Mouse (Mus musculus) MN1 (cell line): ENCODE measurements around the gene Tiprl.

Experiments
- DNase-seq: peaks from one replicate; pipeline ENCODE4 v3.0.0-alpha.2; 2016; ENCODE audit warnings: low spot score

Gene Tiprl

DNA sequence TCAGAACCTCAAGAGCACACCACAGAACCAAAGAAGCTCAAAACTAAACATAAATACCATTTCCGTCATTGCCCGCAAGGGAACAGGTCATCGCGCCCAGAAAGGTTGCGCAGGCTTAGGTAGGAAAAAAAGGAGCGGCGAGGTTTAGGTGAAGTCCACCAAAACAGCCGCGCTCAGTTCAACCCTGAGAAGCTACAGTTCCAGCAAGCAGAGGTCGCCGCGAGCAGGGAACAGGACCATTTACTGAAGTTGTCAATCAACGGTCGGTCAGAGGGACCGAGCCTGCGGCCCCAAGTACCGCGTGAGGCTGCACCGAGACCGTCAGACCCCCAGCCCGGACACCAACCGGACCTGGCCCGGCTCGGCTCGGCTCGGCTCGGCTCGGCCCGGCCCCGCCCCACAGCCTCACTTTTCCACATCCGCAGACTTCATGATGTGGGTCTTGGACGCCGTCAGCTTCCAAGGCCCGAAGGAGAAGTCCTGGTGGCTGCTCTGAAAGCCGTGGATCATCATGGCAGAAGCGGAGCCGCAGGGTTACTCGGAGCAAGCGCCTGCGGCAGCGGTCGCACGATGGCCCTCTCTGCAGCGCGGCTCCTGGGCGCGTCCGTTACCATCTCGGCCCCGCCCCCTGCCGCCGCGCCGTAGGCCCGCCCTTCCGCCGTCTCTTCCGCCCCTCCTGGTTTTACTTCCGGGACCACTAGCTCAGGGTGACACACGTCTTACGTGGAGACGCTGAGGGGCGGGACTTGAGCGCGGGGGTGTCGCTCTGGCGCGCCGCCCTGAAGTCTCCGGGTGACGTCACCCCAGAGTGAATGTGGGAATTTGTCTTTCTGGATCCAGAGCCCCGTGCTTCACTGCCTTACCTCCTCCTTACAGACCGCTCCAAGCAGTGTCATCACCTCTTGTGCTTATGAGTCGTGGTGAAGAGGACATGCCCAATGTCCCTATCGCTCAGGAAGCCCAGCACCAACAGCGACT lies at the start of gene Tiprl:
TSS of gene Tiprl (minus strand) at position 676 of the 978 bp plus-strand sequence.
- peak; percentile 98 for DNase-seq

GRCm38 (mm10) chr1:165284096-165284495 lies 47.3 kb upstream of the Tiprl start:
- no peak for DNase-seq

DNA sequence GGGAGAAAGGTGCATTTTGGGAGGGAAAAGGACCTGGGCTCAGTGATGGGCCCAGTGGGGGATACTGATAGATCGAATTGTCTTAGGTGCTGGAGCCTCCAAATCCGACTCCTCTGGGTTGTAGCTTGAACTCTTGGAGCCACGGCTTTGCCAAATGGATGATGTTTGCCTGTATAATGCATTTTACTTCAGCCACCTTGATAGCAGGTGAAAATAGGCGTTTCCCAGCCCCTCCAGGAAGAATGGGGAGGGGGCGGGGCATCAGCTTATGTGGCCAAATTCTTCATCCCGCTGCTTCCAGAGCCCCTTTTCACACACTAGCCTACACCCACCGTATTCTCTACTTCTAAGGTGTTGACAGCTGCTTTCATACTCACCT lies 46.2 kb upstream of the Tiprl start:
- no peak for DNase-seq

DNA sequence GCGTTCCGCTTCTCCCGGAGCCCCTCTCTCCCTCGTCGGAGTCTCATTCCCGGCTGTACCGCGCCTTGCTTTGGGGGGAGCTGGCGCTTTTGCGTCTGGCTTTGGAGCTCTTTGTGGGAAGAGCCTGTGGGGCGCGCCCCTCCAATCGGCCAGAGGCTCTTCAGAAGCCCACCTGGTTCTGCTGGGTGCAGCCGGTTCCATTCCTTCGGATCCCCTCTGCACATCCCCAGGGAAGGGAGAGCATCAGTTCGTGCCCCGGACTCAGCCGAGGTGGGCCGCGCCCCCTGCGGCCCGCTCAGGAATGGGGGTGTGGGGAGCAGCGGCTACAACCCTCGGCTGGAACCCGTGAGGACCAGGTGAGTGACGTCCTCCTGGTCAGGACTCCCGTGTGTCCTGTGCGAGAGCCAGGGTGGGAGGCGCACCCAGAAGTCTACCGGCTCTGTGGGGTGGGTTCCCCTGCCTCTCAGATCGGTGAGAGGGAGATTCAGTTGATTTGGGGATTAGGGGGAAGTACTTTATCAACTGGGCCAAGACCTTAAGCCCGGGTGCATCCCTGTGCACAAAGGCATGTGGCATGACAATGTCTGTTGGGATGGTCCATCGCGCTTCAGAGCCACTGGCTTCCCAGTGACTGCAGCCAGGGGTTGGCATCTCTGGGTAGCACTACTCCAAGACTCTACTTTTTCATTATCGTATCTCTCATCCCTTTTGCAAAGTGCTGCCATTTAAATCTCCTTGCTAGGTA lies 45.6 kb upstream of the Tiprl start:
- DNase-seq, result no peak

GRCm38 (mm10) chr1:165281351-165282221 lies 44.8 kb upstream of the Tiprl start:
- peak; percentile 71 for DNase-seq

DNA sequence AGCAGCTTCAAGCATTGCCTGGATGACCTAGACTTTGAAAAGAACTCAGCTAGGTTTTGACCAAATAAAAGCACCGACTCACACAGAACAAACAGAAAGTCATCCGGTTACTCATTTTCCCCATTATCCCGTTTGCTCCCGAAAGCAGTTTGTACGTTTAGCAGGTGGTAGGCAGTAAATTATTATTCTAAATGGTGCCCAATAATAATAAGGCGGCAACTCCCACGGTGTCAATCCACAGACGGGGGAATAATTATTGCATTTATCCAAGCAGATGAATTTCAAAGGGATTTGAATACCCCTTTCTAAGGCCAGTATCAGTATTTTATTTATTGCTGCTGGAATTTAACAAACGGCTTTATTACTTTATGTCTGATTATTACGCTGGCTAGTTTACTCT lies 43.9 kb upstream of the Tiprl start:
- no peak for DNase-seq

DNA sequence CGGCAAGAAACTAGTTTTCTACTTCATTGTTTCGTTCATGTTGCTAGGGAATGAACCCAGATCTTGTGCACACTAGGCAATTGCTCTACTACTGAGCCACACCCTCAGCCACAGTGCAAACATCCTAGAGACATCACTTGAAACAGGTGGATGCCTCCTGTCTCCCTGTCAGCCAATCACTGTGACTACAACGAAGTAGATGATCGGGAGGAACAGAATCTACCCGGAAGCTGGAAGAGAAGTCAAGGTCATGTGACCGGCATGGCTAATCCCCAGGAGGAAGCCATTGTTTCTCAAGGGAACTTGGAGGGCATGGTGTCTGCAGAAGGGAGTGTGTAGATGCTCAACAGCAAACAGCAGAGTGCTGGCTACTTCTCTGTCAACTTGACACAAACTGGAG lies 38.1 kb upstream of the Tiprl start:
- no peak for DNase-seq

DNA sequence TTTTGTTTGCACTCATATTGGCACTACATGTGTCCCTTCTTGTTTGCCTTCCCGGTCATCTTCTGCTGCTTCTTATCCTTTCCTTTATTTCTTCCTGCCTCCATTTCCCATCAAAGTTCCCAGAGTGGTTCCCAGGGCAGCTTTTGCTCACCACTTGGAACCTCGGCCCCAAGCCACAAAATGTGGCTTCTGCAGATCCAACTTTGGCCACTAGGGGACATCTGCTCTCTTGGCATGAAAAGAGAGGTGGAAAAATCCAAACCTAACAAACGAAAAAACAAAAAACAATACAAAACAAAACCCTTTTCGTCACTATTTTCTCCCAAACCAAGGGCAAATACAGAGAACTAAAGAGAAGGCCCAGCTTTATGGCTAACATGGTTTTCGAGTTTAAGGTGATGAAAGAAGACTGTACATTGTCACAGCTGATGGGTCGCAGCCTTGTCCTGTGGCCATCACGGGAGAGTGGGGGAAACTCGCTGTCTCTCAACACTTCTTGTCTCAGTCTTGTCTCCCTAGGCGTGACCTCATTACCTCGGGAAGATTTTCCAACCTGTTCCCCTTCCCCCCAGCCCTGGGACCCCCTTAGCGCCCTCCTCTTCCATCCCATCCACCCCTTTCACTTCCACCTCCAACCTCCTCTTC lies 15.4 kb upstream of the Tiprl start:
- DNase-seq, result peak; percentile 77

- DNase-seq, result no peak
Observed at GRCm38 (mm10) chr1:165250546-165250945, 13.8 kb upstream of the Tiprl start.

GRCm38 (mm10) chr1:165248842-165249241 lies 12.0 kb upstream of the Tiprl start:
- DNase-seq, result no peak

DNA sequence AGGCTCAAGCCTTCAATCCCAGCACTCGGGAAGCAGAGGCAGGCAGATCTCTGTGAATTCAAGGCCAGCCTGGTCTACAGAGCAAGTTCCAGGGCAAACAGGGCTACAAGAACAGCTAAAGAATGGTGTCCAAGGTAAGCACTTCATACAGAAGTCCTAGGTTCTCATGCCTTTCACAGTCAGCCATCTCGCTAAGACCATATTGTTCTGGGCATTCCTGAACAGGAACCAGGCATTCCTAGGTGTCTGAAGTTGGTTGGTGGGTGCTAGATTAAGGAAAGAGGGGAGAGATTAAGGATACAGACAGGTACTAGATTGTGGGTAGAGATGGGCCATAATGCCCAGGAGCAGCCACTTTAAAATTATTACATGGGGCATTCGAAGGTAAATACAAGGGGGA lies 11.0 kb upstream of the Tiprl start:
- no peak for DNase-seq

DNA sequence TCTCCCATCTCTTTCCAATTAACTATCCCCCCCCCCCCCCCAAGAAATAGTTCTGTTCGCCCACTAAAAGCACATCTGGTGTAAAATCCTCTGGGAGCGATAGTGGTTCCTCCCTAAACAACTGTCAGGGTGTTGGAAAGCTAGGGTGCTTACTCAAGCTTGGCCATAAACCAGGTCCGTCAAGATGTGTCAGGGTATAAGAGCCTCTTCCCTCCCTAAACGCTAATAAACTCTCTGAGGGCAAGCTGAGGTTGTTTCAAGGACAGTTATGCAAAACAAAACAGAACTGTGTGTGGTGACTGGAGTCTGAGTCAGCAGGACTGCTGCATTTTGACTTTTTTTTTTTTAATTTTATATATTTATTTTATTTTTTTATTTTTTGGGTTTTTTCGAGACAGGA lies 10.3 kb upstream of the Tiprl start:
- no peak for DNase-seq

DNA sequence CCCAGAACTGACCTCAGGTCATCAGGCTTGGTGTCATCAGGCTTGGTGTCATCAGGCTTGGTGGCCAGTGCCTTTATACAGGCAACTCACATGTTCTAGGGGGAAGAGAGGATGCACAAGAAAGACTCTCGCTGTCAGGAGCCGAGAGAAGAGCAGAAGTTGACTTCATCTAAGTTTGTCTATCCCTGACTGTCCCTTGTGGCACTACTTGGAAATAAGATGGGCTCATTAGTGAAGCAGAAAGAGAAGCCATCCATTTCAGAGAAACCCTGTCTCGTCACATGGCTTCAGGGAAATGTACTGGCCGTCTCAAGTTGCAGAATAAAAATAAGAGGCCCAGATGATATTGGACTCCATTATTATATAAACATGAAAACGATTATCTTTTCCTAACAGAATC lies 9.8 kb upstream of the Tiprl start:
- DNase-seq, result no peak

DNA sequence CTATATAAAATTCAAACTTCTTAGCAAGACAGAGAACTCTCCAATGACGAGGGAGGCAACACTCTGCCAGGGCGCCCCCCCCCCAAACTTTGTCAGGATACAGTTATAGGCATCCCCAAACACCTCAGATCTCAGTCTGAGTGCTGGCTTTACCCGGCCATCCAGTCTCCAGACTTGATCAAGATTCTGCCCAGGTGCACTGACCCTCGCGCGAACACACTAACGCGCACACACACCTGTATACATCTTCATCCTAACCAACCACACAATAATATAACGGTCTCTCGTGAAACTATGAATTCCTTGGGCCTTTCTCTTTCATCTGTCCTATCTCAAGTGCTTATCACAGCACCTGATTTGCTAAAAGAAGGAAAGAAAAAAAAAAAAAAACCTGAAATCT lies 950 bp downstream of the Tiprl start:
- DNase-seq, result no peak

DNA sequence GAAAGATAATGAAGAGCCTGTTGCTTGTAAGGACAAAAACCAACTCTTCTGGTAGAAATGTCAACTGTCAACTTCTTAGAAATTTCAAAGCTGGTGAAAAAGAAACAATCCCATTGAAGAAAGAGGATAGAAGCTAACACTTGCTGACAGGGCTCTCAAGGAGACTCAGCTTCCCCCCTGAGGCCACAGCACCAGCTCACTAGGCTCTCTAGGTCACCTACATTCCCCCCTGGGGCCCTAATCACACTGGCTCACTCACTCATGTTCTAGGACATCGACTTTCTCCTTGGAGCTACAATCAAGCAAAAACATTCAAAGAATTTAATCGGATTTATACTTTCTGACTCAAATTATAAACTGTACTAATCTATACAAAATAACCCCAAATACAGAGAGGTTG lies 3.0 kb downstream of the Tiprl start:
- no peak for DNase-seq

DNA sequence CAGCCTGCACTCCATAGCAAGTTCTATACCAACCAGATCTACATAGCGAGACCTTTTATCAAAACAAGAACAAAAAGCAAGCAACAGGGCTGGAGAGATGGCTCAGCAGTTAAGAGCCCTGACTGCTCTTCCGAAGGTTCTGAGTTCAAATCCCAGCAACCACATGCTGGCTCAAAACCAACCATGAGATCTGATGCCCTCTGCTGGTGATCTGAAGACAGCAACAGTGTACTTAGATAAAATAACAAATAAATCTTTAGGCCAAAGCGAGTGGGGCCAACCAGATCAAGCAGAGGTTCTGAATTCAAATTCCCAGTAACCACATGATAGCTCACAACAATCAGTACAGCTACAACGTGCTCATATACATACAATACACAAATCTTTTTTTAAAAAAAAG lies 6.1 kb downstream of the Tiprl start:
- no peak for DNase-seq

DNA sequence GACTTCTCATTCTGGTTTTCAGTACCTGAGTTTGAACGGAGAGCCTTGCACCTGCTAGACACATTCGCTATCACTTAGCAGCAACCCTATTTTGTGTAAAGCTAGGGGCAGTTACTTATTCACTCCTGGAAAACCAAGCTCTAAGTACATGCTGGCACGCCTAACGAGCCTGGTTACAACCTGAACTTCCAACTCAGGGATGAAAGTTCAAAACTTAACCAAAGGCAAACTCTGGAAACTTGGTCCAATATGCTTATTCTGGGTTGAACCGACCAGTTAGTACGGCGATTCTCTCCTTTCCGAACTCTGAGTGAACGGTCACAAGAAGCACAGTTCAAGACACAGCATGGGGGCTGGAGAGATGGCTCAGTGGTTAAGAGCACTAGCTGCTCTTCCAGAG lies 7.2 kb downstream of the Tiprl start:
- no peak for DNase-seq

DNA sequence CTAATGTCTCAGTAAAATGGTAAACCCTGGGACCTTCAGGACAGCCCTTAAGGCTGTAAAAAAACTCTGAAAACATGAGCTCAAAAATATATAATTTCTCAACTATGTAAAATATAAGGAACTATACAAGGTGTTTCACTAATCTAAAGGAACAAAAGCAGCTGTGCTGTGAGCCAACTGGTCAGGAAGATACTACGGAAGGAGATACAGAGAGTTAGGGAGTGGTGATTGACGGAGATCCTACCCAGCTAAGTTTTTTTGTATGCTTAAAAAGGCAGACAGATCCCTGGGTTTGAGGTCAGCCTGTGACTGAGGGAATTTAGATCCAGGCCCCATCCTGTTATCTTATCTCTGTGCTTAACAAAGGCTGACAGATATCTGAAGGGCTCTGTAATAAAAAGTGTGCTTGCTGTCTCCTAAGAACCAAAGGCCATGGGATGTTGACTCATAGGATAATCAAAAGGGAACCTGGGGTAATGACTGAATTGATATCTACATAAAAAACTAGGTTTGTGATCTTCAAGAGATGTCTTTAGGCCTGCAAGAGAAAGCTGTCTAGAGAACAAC lies 19.7 kb downstream of the Tiprl start:
- no peak for DNase-seq

GRCm38 (mm10) chr1:165215831-165216230 lies 21.0 kb downstream of the Tiprl start:
- no peak for DNase-seq

GRCm38 (mm10) chr1:165205591-165205990 lies 31.2 kb downstream of the Tiprl start:
- DNase-seq, result peak; percentile 77

- DNase-seq, result no peak
Observed at GRCm38 (mm10) chr1:165203488-165204035, 33.2 kb downstream of the Tiprl start.
